Mouse (Mus musculus): ENCODE results near the gene Egr2.

DNA sequence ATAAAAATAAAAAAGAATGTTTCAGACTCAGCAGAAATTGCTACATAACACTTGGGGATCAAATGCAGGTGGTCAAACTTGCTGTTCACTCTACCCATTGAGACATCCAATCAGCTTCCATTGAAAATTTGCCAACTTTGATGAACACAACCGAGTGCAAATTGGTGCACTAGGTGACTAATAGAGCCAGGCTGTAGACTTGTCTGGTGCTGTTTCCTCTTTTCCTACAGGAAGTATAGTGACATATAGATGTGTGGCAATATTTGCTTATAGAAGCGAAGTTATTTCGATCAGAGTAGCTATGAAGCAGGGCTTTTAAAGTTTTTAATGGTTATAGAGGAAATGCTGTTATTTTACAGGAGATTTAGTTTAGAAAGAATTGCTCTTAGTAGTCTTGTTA is 16.5 kb upstream of the Egr2 start:
- no peak for TF ChIP-seq POLR2A (IDR thresholded peaks at IDR 0.05; ENCODE audit: borderline replicate concordance, insufficient read depth, low read length)
- no peak for TF ChIP-seq CTCF (IDR thresholded peaks at IDR 0.05; ENCODE audit: borderline replicate concordance, insufficient read depth, low read depth, low read length)
